Mouse (Mus musculus): ENCODE results near the gene Tk1. TPM values are rescaled to one million over a fixed set of nuclear protein-coding genes. Genes with fewer than 3 reads are reported as not detected.
A peak's percentile ranks its signal among the peaks of the same experiment; 100 is the strongest.

Tk1 gene
- polyA plus RNA-seq, 1 experiment from 2014 or later, result 58.0 TPM

DNA sequence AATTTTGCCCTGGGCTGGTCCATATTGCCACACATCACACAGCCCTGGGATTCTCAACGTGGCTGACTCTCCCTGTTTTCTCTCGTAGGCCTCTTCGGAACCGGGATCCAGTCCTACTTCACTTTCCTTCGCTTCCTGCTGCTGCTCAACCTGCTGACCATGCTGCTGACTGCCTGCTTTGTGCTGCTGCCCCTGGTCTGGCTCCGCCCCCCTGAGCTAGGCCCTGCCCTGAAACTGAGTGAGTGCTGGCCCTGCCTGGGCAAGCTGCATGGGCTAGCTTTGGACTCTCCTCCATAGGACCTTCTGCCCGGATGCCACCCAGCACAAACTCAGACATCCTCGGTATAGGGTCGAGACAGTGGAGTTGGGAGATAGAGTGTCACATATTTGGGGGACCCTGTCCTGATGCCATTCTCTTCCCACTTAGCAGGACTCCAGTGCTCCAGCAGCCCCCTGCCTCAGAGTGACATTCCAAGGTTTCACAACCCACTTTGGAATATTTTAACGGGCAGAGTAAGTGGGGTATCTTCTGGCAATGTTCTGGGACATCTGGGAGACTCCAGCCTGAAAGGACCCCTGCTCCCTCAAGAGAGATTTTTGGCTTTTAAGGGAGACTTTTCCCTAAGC lies 42.1 kb downstream of the Tk1 start:
- no peaks in the 10 kb centered on the region for H3K9me3 ChIP-seq (ENCODE audit: control insufficient read depth, low read length)
- H3K4me1 ChIP-seq (replicated peaks; ENCODE audit: control insufficient read depth, insufficient read depth), result peaks cover 9% of the 10 kb centered on the region
- no peak overlapping the region for H3K27ac ChIP-seq (replicated peaks)
- peak overlapping the region; percentile 43; the same call in 1 of the 2 replicates for H3K4me2 ChIP-seq (replicated peaks; ENCODE audit: low read depth)
- H3K36me3 ChIP-seq (ENCODE audit: control insufficient read depth, insufficient read depth, low read length), result no peaks in the 10 kb centered on the region
- WGBS, result 56% methylated on average over 10 of the region's 10 CpGs
- ATAC-seq (ENCODE audit: low FRiP score, low TSS enrichment), result peak; percentile 11; the same call in 1 of the 2 replicates
- no peak overlapping the region for H3K4me3 ChIP-seq (ENCODE audit: low read depth, low read length)
- H3K9ac ChIP-seq (ENCODE audit: low read length), result peak overlapping the region; percentile 35
- DNase-seq (ENCODE audit: low spot score), result peak; percentile 74
- TF ChIP-seq CTCF (IDR thresholded peaks at IDR 0.05; ENCODE audit: low read depth) (no peak), EP300 (optimal IDR thresholded peaks at IDR 0.05) (no peak)
- H3K27me3 ChIP-seq (ENCODE audit: control insufficient read depth, insufficient read depth, low read length), result no peaks in the 10 kb centered on the region

DNA sequence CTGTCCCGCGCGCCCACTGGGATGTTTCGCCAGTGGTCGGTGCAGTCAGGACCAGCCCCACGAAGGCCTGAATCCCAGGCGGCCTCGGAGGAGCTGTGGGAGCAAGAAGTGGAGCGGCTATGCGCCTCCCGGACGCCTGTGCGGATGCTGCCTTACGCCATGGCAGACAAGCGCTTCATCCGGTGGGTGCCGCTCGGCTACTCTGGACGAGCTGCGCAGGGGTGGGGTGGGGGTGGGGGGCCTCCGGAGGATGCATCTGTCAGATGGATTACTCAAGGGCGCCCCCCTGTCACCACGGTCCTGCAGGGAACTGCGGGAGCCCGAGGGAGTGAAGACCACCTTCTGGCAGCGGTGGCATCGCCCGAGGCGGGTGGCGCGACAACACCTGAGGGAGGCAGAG lies 42.8 kb downstream of the Tk1 start:
- DNase-seq (ENCODE audit: low spot score), result peak; percentile 53

DNA sequence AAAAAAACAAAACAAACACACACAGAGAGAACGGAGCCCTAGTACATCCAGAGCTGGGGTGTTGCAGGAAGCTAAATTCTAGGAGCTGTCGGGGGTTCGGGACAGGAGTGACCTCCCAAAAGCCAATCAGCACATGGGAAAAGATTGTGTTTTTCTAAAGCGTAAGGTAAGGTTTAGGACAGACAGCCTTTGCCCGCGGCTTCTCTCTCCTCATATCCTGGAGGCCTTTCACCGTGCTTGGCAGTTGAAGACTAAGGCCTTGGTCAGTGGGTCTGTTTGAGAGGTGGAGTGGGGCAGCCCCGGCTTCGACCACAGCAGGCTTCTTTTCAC lies 43.2 kb downstream of the Tk1 start:
- Histone ChIP-seq H3K9me3 (ENCODE audit: control insufficient read depth, low read length) (no peaks in the 10 kb centered on the region), H3K27me3 (ENCODE audit: control insufficient read depth, insufficient read depth, low read length) (no peaks in the 10 kb centered on the region), H3K9ac (ENCODE audit: low read length) (peak overlapping the region; percentile 18; the same call in 1 of the 2 replicates), H3K4me2 (replicated peaks; ENCODE audit: low read depth) (peak overlapping the region; percentile 43), H3K4me3 (ENCODE audit: low read depth, low read length) (peak overlapping the region; percentile 16; the same call in 1 of the 2 replicates), H3K27ac (replicated peaks) (peak overlapping the region; percentile 63), H3K4me1 (replicated peaks; ENCODE audit: control insufficient read depth, insufficient read depth) (peaks cover 9% of the 10 kb centered on the region), H3K36me3 (ENCODE audit: control insufficient read depth, insufficient read depth, low read length) (no peaks in the 10 kb centered on the region)
- DNase-seq (ENCODE audit: low spot score) (no peak), ATAC-seq (ENCODE audit: low FRiP score, low TSS enrichment) (no peak)
- WGBS, result 63% methylated on average over 9 of the region's 9 CpGs
- TF ChIP-seq EP300 (optimal IDR thresholded peaks at IDR 0.05), result no peak
- no peak for TF ChIP-seq CTCF (IDR thresholded peaks at IDR 0.05; ENCODE audit: low read depth)

More for the DNA sequence above, 42.8 kb downstream of the Tk1 start:
- 14% methylated on average over 31 of the region's 31 CpGs for WGBS
- Histone ChIP-seq H3K27me3 (ENCODE audit: control insufficient read depth, insufficient read depth, low read length) (no peaks in the 10 kb centered on the region), H3K27ac (replicated peaks) (peak overlapping the region; percentile 63), H3K36me3 (ENCODE audit: control insufficient read depth, insufficient read depth, low read length) (no peaks in the 10 kb centered on the region), H3K9me3 (ENCODE audit: control insufficient read depth, low read length) (no peaks in the 10 kb centered on the region), H3K4me3 (ENCODE audit: low read depth, low read length) (peak overlapping the region; percentile 16), H3K4me2 (replicated peaks; ENCODE audit: low read depth) (peak overlapping the region; percentile 43), H3K9ac (ENCODE audit: low read length) (peak overlapping the region; percentile 35), H3K4me1 (replicated peaks; ENCODE audit: control insufficient read depth, insufficient read depth) (peaks cover 9% of the 10 kb centered on the region)
- ATAC-seq (ENCODE audit: low FRiP score, low TSS enrichment), result no peak
- TF ChIP-seq EP300 (optimal IDR thresholded peaks at IDR 0.05) (no peak), CTCF (IDR thresholded peaks at IDR 0.05; ENCODE audit: low read depth) (peak; percentile 58)

DNA sequence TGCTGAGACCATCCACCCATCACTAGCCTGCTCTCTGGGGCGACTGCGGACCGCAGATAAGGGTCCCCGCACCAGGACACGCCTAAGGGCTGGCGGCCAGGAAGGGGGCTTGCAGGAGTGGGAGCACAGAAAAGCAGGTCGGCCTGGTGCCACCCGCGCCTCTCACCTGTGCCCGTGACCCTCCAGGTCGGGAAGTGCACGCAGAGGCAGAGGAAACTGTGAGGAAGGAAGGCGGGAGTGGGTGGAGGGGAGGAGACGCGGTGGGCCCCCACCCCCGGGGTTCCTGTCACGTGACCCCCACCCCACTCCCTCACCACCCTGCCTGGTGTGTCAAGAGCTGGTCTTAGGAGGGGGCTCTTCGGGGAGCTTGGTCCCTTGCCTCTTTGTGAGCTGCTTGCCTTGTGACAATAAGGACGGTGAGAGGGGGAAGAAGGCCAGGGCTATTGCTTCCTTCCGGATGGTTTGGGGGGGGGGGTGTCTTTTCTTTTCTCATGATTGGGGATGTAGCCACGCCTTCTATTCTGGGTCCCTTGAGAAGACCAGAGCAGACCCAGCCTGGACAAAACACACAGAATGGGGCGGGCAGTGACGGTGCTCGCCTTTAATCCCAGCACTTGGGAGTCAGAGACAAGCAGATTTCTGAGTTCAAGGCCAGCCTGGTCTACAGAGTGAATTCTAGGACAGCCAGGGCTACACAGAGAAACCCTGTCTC lies 43.7 kb downstream of the Tk1 start, which contains the start of the genes Tmc8 and Tmc6:
Gene Tmc8, plus strand, starts transcription at position 84 of the 712 bp plus-strand sequence.
Gene Tmc6, minus strand, starts transcription at position 206 of the 712 bp plus-strand sequence.
- peak within 1 kb of the TSS; percentile 80 for H3K4me2 ChIP-seq (replicated peaks; ENCODE audit: low read depth)
- H3K36me3 ChIP-seq (ENCODE audit: control insufficient read depth, insufficient read depth, low read length), result 0 out of 2 replicates have a peak, but pooled peaks cover 2% of the 10 kb centered on the region
- peaks cover 9% of the 10 kb centered on the region for H3K4me1 ChIP-seq (replicated peaks; ENCODE audit: control insufficient read depth, insufficient read depth)
- 46% methylated on average over 21 of the region's 24 CpGs for WGBS
- no peaks in the 10 kb centered on the region for H3K27me3 ChIP-seq (ENCODE audit: control insufficient read depth, insufficient read depth, low read length)
- no peaks in the 10 kb centered on the region for H3K9me3 ChIP-seq (ENCODE audit: control insufficient read depth, low read length)
- H3K4me3 ChIP-seq (ENCODE audit: low read depth, low read length), result peak within 1 kb of the TSS; percentile 17
- peak within 1 kb of the TSS; percentile 31 for H3K9ac ChIP-seq (ENCODE audit: low read length)
- TF ChIP-seq CTCF (IDR thresholded peaks at IDR 0.05; ENCODE audit: low read depth) (no peak), EP300 (optimal IDR thresholded peaks at IDR 0.05) (no peak)
- ATAC-seq (ENCODE audit: low FRiP score, low TSS enrichment) (no peak), DNase-seq (ENCODE audit: low spot score) (no peak)
- H3K27ac ChIP-seq (replicated peaks), result peak within 1 kb of the TSS; percentile 98

DNA sequence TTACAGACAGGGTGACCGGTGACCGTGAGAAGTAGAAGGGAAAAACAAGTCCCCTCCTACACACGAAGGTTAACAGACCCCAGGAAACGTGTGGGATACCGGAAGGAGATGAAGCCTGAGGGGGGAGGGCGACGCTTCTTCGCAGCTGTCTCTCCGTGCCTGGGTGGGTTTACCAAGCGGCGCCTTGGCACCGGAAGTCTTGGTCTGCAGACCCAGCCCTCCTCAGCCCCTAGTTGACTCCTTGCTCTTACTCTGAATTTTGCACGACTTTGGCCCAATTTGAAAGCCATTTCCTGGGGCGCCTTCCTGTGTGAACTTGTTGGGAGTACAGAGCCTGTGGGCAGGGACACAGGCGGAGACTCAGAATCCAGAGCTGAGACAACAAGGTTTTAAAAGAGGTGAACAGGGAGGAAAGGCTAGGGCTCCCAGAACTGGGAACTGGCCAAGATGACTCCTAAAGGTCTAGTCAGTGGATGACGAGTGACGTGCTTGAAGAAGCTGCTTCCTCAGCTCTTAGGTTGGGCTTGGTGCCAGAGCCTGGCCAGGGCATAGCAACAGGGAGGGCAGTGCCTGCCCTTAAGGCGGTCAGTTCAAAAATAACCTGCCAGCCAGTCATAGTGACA lies 44.6 kb downstream of the Tk1 start:
- H3K9ac ChIP-seq (ENCODE audit: low read length), result peak overlapping the region; percentile 31; the same call in 1 of the 2 replicates

More for the DNA sequence above, 44.6 kb downstream of the Tk1 start:
- Histone ChIP-seq H3K27me3 (ENCODE audit: control insufficient read depth, insufficient read depth, low read length) (no peaks in the 10 kb centered on the region), H3K4me2 (replicated peaks; ENCODE audit: low read depth) (peak overlapping the region; percentile 80), H3K4me1 (replicated peaks; ENCODE audit: control insufficient read depth, insufficient read depth) (peaks cover 9% of the 10 kb centered on the region), H3K36me3 (ENCODE audit: control insufficient read depth, insufficient read depth, low read length) (0 out of 2 replicates have a peak, but pooled peaks cover 2% of the 10 kb centered on the region), H3K4me3 (ENCODE audit: low read depth, low read length) (peak overlapping the region; percentile 17; the same call in 1 of the 2 replicates), H3K9me3 (ENCODE audit: control insufficient read depth, low read length) (no peaks in the 10 kb centered on the region), H3K27ac (replicated peaks) (peak overlapping the region; percentile 98)
- DNase-seq (ENCODE audit: low spot score), result peak; percentile 73
- peak; percentile 5; the same call in 1 of the 2 replicates for ATAC-seq (ENCODE audit: low FRiP score, low TSS enrichment)
- TF ChIP-seq CTCF (IDR thresholded peaks at IDR 0.05; ENCODE audit: low read depth) (no peak), EP300 (optimal IDR thresholded peaks at IDR 0.05) (no peak)
- 18% methylated on average over 18 of the region's 18 CpGs for WGBS
